Mouse (Mus musculus) heart, postnatal 14 days (tissue): ENCODE measurements at regions not wholly inside any gene's neighbourhood (a gene's known extent, or its start where the extent isn't known, plus 50 kb on each side); places are given as distances from the start of the nearest gene placed in this dataset.
A peak's percentile ranks its signal among the peaks of the same experiment; 100 is the strongest.

ENCODE experiments used
- DNase-seq, 2 experiments: peaks; one replicate each; pipeline ENCODE4 v3.0.0; 2021 to 2022
- intact Hi-C: fragments of 180-260 bp; cut with DNase I; formaldehyde crosslinking; loops from one replicate; pipeline ENCODE4 v1.15.1; 2025

DNA sequence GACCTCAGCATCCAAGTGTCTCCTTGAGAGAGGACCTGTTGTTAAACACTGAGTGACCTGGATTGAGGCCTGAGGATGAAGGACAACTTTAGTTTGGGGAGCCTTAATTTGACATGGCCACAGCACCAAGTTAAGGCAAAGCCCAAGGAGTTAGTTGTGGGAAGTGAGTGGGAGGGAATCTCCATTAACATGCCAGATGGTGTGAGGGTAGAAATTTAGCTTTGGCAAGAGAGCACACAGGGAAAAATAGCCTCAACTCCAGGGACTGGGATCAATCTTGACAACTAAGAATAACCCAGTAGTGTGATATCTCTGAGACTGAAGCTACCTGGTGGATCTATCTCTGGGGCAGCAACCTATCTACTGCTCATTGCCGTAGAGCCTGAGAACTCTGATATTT lies 105.4 kb downstream of the Ahr start:
- intact Hi-C loops: no loop called here
- no peak for DNase-seq

- intact Hi-C loops: no loop called here
- no peak for DNase-seq
These were observed 115.6 kb downstream of the Ahr start for GRCm38 (mm10) chr12:35419206-35419605.

DNA sequence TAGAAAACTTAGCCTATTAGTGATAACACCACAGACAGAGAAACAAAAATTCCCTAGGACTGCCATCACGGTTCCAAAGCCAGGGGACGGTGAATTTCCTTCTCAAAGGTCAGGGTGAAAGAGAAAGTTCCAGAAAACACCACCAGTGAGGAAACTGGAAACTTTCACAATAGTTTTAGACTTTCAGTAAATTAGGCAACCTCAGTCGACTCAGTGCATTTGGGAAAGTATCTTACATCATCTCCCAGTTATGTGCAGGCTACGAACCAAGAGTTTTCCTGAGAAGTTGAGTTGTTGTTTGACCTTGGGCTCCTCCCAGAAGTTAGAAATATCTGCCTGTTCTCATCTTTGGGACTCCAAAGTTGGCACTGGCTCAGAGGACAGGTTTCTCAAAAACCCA lies 116.9 kb downstream of the Ahr start:
- DNase-seq: no peak
- intact Hi-C loops: no loop called here

DNA sequence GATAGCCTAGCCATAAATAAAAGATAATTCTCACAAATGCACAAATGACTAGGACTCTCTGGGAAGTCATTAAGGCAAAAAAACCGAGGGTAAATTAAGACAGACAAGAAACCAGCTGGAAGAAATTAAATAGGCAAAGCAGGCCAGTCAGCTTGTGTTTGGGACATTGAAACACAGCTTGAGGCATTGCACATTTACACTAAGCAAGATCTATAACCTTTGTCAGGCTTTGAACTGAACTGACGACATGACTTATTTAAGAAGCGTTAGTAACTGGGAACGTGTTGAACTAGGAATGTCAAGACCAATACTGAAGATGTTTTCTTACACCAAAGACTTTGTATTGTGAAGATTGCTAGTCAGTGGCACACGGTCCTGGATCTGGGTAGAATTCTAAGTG lies 118.3 kb downstream of the Ahr start:
- intact Hi-C loops: no loop called here
- no peak for DNase-seq

GRCm38 (mm10) chr12:35412715-35413114 lies 122.1 kb downstream of the Ahr start:
- intact Hi-C loops: no loop called here
- no peak for DNase-seq

- intact Hi-C loops: loop anchor here (5.0 kb wide), 1 partner anchor 91 kb away; no protein-coding TSS in a partner anchor
- no peak for DNase-seq
These were observed 126.4 kb downstream of the Ahr start for GRCm38 (mm10) chr12:35408461-35408860.

- DNase-seq: no peak
- intact Hi-C loops: loop anchor here (5.0 kb wide), 1 partner anchor 91 kb away; no protein-coding TSS in a partner anchor
These were observed 126.8 kb downstream of the Ahr start for GRCm38 (mm10) chr12:35408044-35408443.

DNA sequence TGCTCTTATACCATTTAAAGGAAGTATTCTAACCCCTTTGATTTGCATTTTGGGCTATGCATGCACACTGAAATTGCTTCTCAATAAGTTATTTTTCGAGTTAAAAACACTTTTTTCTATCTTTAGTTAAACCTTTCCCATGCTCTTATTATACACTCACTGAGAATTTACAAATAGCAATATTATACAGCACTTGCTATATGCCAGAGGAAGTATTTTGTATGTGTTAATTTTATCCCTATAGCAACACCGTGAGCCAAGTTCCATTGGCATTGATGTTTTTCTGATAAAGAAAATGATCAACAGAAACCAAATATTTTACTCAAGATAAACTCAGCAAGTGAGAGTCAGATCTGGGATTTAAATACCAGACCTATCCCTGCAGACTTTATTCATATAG lies 133.0 kb downstream of the Ahr start:
- no peak for DNase-seq
- intact Hi-C loops: no loop called here

DNA sequence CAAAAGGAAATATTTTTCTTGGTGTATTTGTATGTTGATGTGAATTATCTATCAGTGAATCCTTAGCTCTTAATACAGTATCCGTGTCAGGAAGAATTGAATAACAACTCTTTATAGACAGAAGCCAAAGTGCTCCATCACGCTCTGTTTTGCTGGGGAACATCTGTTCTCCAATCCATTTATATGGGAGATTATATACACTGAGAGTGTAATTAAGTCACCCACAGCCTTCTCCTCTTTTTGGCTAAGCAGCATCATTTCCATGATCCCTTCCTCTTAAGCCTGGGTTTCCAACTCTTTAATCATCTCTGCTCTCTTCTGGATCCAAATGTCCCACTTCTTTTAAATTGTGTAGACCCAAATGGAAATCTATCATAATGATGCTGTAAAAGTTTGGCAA lies 133.6 kb downstream of the Ahr start:
- intact Hi-C loops: no loop called here

GRCm38 (mm10) chr12:35395211-35395610 lies 139.6 kb downstream of the Ahr start:
- intact Hi-C loops: no loop called here
- DNase-seq: no peak

More for the DNA sequence above, 133.6 kb downstream of the Ahr start:
- no peak for DNase-seq

DNA sequence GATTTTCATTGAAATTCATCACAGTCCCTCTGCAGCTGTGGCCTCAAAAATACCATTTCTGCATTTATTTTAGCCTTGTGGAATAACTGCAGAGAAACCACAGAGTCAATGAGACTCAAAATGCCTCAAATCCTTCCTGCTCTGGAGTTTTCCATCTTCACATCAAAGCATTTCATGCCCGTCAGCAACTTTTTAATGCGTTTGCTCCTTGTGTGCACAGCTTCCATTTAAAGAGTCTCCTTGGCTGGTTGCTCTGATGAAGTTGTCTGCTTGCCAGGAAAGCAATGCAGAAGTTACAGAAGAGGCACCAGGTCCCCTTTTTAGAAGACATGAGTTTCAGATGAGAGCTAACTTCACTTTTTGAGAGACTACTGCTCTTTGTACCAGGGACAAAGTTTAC lies 142.7 kb downstream of the Ahr start:
- intact Hi-C loops: no loop called here
- peak; percentile 3 for DNase-seq

DNA sequence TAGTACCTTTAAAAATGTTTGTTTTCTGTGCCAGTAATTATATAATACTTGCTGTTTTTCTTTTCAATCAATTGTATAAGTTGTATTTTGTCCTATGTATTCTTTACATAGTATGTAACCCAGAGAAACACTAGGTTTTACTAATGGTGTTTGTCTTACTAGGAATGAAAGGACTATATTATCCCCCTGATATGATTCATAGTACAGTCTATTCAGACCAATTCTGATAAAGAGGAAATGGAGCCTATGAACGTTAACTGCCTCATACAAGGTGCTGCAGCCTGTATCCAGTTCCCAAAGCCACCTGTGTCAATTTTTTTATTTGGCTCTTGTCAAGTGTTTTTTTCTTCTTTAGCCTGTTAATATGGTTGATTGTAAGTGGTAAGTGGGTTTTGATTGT lies 144.6 kb downstream of the Ahr start:
- DNase-seq: no peak
- intact Hi-C loops: no loop called here

DNA sequence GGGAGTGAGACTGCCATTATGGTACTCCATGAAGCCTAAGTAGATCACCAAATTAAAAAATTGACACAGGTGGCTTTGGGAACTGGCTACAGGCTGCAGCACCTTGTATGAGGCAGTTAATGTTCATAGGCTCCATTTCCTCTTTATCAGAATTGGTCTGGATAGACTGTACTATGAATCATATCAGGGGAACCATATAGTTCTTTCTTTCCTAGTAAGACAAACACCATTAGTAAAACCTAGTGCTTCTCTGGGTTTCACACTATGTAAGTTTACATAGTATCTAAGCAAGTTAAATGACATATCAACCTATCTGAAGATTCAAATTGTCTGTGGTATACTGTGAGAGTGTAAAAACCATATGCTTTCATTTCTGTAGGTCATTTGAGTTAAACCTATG lies 145.0 kb downstream of the Ahr start:
- intact Hi-C loops: no loop called here
- DNase-seq: no peak

DNA sequence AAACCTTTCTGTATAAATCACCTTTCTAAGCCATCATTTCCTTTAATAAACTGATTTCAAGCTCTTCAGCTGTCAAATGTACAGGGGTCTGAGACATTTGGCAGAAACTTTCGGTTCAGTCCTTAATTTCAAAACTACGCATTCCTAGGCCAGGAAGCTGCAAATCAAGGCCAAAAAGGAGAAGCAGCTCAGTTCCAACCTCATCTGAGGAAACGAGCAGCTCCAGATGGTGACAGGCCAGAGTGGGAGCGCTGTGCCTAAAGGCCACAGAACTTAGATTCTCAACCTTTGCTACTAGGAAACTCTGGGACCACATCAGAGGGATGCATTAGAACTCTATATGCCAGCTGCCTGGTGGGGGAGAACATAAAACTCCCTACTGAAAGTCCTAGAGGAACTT lies 150.6 kb downstream of the Ahr start:
- DNase-seq: peak; percentile 16 to 24
- intact Hi-C loops: no loop called here

- intact Hi-C loops: no loop called here
- DNase-seq: no peak
These were observed 157.6 kb downstream of the Ahr start for GRCm38 (mm10) chr12:35377266-35377665.

GRCm38 (mm10) chr12:35376365-35376764 lies 158.5 kb downstream of the Ahr start:
- intact Hi-C loops: no loop called here

DNA sequence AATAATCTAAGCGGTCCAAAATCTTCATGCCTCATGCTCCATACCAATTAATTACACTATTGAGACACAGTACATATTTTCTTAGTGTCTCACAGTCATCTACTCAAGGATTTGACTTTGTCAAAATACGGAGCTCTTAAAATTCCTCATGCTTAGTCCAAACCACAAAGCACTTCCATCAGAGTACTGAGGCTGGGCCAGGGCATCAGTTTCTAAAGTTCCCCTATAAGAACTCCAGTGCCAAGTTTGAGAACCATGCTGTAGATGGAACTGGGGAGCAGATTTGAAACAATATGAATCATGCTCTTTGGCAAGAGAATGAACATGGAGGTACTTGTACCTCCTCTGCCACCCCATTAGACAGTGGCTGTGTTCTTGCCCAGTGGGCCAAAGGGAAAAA lies 176.9 kb downstream of the Ahr start:
- intact Hi-C loops: no loop called here
- DNase-seq: no peak

More at GRCm38 (mm10) chr12:35376365-35376764, 158.5 kb downstream of the Ahr start:
- DNase-seq: no peak

- DNase-seq: no peak
- intact Hi-C loops: no loop called here
These were observed 196.5 kb downstream of the Ahr start for GRCm38 (mm10) chr12:35338191-35338954.

DNA sequence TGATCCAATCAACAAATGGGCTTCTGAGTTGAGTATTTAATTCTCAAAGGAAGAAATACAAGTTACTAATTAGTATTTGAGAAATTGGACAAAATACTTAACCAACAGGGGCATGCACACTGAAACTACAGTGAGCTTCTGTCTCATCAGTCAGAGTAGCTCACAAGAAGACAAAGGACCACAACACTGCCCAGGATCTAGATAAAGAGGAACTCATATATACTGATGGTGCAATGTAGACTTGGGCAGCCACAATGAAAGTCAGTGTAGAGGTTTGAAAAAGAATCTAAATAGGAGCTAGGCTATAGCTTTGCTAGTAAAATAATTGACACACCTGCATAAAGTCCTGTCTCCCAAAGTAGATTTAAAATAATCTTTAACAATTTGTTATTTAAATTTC lies 198.5 kb downstream of the Ahr start:
- intact Hi-C loops: no loop called here
- no peak for DNase-seq

DNA sequence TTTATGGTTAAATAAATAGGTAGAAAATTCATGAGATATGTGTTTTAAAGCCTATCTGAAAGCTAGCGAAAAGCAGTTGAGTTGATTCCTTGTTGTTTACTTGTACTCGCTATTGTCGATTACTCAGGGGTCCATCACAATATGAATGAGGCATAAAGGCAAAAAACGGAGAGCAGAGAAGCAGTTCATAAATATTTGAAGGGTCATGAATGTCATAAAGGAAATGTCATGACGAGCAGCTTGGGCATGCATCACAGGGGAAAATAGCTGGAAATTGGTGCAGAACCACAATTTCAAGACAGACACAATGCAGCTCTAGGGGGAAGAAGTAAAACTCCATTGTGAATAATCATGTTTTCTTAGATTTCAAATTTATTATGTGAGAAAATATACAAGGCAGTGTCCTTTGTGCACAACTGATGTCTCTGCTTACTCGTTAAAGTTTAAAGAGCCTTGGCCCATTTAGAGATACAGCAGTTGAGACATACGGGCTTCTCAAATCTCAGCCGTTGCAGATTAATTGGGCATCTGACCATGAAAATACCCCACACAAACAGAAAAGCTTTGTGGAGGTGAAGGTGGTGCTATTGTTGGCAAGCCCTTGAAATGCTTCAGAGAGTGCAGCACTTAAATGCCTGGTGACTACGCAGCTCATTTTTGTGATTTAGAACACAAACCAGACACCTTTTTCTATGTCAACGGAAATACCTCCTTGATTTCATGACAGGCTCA lies 200.3 kb downstream of the Ahr start:
- intact Hi-C loops: no loop called here
- DNase-seq: no peak

DNA sequence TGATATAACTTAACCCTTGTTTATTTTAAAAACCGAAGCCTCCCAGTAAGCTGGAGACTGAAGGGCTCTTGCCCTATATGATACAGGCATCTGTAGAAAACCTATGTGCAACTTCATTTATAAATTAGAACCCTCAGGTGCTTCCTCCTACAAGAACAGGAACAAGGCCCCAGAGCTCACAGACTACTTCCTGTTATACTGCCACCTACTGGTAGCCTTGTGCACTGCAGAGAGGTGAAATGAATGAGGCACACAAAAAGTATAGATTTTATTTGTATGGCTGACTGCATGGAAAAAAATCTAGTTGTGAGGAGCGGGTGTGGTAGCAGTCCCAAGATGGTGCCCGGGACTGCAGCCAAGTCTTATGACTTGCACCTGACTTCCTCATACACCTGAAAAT lies 203.5 kb downstream of the Ahr start:
- no peak for DNase-seq
- intact Hi-C loops: no loop called here

DNA sequence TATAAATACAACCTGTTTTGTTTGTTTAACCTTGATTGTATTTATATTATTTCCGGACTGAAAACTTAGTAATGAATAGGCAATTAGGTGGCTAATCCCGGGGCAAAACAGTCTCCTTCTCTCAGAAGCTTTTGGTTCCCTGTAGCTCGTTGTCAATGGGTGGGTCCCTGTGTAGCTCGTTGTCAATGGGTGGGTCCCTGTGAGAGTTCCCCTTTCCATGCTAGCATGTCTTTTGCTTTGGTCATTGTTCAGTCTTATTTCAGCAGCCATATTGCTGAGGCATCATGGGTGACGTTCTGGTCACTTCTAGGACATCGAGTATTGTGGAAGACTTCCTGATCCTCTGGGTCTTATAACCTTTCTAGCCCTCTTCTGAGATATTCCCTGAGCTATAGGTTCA lies 205.1 kb downstream of the Ahr start:
- intact Hi-C loops: no loop called here
- no peak for DNase-seq
